Mouse (Mus musculus) liver, embryonic 14.5 days (tissue): ENCODE measurements around the gene Krt28.

Experiments
- CTCF ChIP-seq: IDR thresholded peaks from 2 replicates; pipeline ENCODE4 v1.5.1; 2016; ENCODE audit warnings: antibody characterized with exemption, low read depth, control low read depth
- EP300 ChIP-seq: IDR thresholded peaks from 2 replicates; pipeline ENCODE4 v1.6.1; 2016; ENCODE audit warnings: antibody characterized with exemption, low read depth

DNA sequence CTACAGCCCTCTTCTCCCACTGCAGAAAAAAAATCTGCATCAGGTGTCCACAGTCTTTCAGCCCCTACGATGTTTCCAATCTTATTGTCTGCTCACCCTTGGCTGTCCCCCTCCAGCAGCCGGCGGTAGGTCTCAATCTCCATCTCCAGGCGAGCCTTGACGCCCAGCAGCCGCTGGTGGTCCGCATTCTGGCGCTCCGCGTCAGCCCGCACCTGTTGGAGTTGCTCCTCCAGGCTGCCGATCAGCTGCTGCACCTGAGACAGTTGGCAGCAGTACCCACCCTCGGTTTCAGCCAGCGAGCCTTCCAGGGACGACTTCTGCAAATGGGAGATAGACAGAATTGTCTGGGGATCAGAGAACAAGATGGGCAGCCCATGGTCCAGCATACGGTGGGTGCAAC lies 43.1 kb upstream of the Krt28 start:
- TF ChIP-seq EP300, result no peak
- no peak for TF ChIP-seq CTCF
